Comparison of ENCODE assay signal across 28 mouse cellular contexts in genomic region chrX:50798571-50798970, GRCm38 (mm10). TPM values are rescaled to one million over a fixed set of nuclear protein-coding genes. Genes with fewer than 3 reads are reported as not detected.
A peak's percentile ranks its signal among the peaks of the same experiment; 100 is the strongest.
DNase-seq lines count a peak whose midpoint lies in the region; ATAC-seq lines count a peak whose summit lies in the region.
"Had no signal": no experiment of that assay in that cellular context is flagged by ENCODE, and none has a peak within 500 bp of the region (broad histone marks: within the 10 kb centered on the region; RNA-seq: fewer than 3 reads in every experiment).

No protein-coding gene starts in this region.

- no peaks in the 10 kb centered on the region for H3K9me3 ChIP-seq in forebrain, embryonic 10.5 days
- no peaks in the 10 kb centered on the region for H3K9me3 ChIP-seq in forebrain, embryonic 11.5 days (ENCODE audit: control insufficient read depth, low read length)
- no peaks in the 10 kb centered on the region for H3K9me3 ChIP-seq in hindbrain, embryonic 16.5 days (ENCODE audit: control insufficient read depth, low read length)
- H3K9me3 ChIP-seq in hindbrain, embryonic 10.5 days = no peaks in the 10 kb centered on the region
- no peaks in the 10 kb centered on the region for H3K9me3 ChIP-seq in midbrain, embryonic 16.5 days (replicated peaks; ENCODE audit: control insufficient read depth, low read length, poor library complexity, severe bottlenecking)
- H3K9me3 ChIP-seq: embryonic facial prominence, embryonic 15.5 days; heart, embryonic 12.5 days; limb, embryonic 15.5 days; liver, embryonic 15.5 days; neural tube, embryonic 13.5 days; stomach, embryonic 15.5 days had no signal

- H3K4me3 ChIP-seq in forebrain, embryonic 10.5 days = no peak overlapping the region
- H3K4me3 ChIP-seq in forebrain, embryonic 11.5 days (ENCODE audit: low read depth, low read length) = no peak overlapping the region
- H3K4me3 ChIP-seq in hindbrain, embryonic 16.5 days (ENCODE audit: low read length) = no peak overlapping the region
- H3K4me3 ChIP-seq in hindbrain, embryonic 10.5 days = no peak overlapping the region
- H3K4me3 ChIP-seq in midbrain, embryonic 16.5 days (ENCODE audit: low read depth, low read length) = no peak overlapping the region
- H3K4me3 ChIP-seq: embryonic facial prominence, embryonic 15.5 days; heart, embryonic 12.5 days; left cerebral cortex, adult 2 months; limb, embryonic 15.5 days; liver, embryonic 15.5 days; myocyte; neural tube, embryonic 13.5 days; stomach, embryonic 15.5 days had no signal

- no peaks in the 10 kb centered on the region for H3K36me3 ChIP-seq in forebrain, embryonic 10.5 days (replicated peaks)
- H3K36me3 ChIP-seq in forebrain, embryonic 11.5 days (ENCODE audit: control insufficient read depth, insufficient read depth, low read length) = no peaks in the 10 kb centered on the region
- no peaks in the 10 kb centered on the region for H3K36me3 ChIP-seq in hindbrain, embryonic 16.5 days (ENCODE audit: control insufficient read depth, insufficient read depth, low read length)
- no peaks in the 10 kb centered on the region for H3K36me3 ChIP-seq in hindbrain, embryonic 10.5 days
- H3K36me3 ChIP-seq in midbrain, embryonic 16.5 days (ENCODE audit: control insufficient read depth, insufficient read depth, low read length) = no peaks in the 10 kb centered on the region
- H3K36me3 ChIP-seq: embryonic facial prominence, embryonic 15.5 days; heart, embryonic 12.5 days; limb, embryonic 15.5 days; liver, embryonic 15.5 days; neural tube, embryonic 13.5 days; stomach, embryonic 15.5 days had no signal

- peaks cover 29% of the 10 kb centered on the region for H3K4me1 ChIP-seq in forebrain, embryonic 10.5 days
- H3K4me1 ChIP-seq in forebrain, embryonic 11.5 days (replicated peaks; ENCODE audit: control insufficient read depth, insufficient read depth, low read length) = no peaks in the 10 kb centered on the region
- H3K4me1 ChIP-seq in hindbrain, embryonic 16.5 days (ENCODE audit: control insufficient read depth, insufficient read depth, low read depth, low read length) = no peaks in the 10 kb centered on the region
- H3K4me1 ChIP-seq in hindbrain, embryonic 10.5 days (replicated peaks) = peaks cover 7% of the 10 kb centered on the region; the same call in 1 of the 2 replicates
- H3K4me1 ChIP-seq in midbrain, embryonic 16.5 days (ENCODE audit: control insufficient read depth, insufficient read depth, low read length) = no peaks in the 10 kb centered on the region; the same call in 1 of the 2 replicates
- H3K4me1 ChIP-seq: embryonic facial prominence, embryonic 15.5 days; limb, embryonic 15.5 days; liver, embryonic 15.5 days; neural tube, embryonic 13.5 days; stomach, embryonic 15.5 days had no signal

- peak; percentile 25 for DNase-seq in forebrain, embryonic 10.5 days (ENCODE audit: extremely low spot score, low spot score)
- DNase-seq in forebrain, embryonic 11.5 days (ENCODE audit: low spot score) = no peak
- no peak for DNase-seq in hindbrain, embryonic 10.5 days (ENCODE audit: low spot score)
- DNase-seq in embryo, embryonic 11 days = peak; percentile 24
- DNase-seq in left cerebral cortex, adult 18-20 months (ENCODE audit: low spot score in 2 of 2) = no peak
- no peak for DNase-seq in frontal cortex, postnatal 10 days (ENCODE audit: low spot score in 2 of 2)
- DNase-seq: adrenal gland, postnatal 36 days; cerebellum, adult 11 months; cerebellum, adult 9-11 months; gastrocnemius, postnatal 14 days; heart, adult 18-20 months; heart, postnatal 10 days; kidney, adult 18-20 months; layer of hippocampus, adult 9-11 months; lung, postnatal 4 days; right cerebral cortex, adult 18-20 months; thymus, postnatal 25 days had no signal

- ATAC-seq in forebrain, embryonic 11.5 days (replicated peaks; ENCODE audit: low FRiP score) = no peak
- ATAC-seq in hindbrain, embryonic 16.5 days = 0 out of 2 replicates have a peak, but pooled peaks have one; percentile 42
- 0 out of 2 replicates have a peak, but pooled peaks have one; percentile 28 for ATAC-seq in midbrain, embryonic 16.5 days

- no peak overlapping the region for H3K9ac ChIP-seq in forebrain, embryonic 11.5 days (ENCODE audit: low read length)
- no peak overlapping the region for H3K9ac ChIP-seq in hindbrain, embryonic 16.5 days (ENCODE audit: low read depth, low read length)
- no peak overlapping the region for H3K9ac ChIP-seq in midbrain, embryonic 16.5 days (ENCODE audit: low read depth, low read length)
- H3K9ac ChIP-seq: embryonic facial prominence, embryonic 15.5 days; heart, embryonic 12.5 days; limb, embryonic 15.5 days; liver, embryonic 15.5 days; neural tube, embryonic 13.5 days; stomach, embryonic 15.5 days had no signal

- H3K27ac ChIP-seq in forebrain, embryonic 10.5 days = no peak overlapping the region
- H3K27ac ChIP-seq in forebrain, embryonic 11.5 days (ENCODE audit: low read depth, low read length) = no peak overlapping the region
- no peak overlapping the region for H3K27ac ChIP-seq in hindbrain, embryonic 16.5 days (ENCODE audit: low read depth, low read length)
- no peak overlapping the region for H3K27ac ChIP-seq in hindbrain, embryonic 10.5 days
- H3K27ac ChIP-seq in midbrain, embryonic 16.5 days (ENCODE audit: low read length) = no peak overlapping the region
- H3K27ac ChIP-seq: embryonic facial prominence, embryonic 15.5 days; kidney, postnatal 0 days; left cerebral cortex, adult 2 months; limb, embryonic 15.5 days; liver, embryonic 15.5 days; neural tube, embryonic 13.5 days; stomach, embryonic 15.5 days had no signal

- peaks cover 84% of the 10 kb centered on the region for H3K27me3 ChIP-seq in forebrain, embryonic 10.5 days (ENCODE audit: poor library complexity, severe bottlenecking)
- no peaks in the 10 kb centered on the region; the same call in 1 of the 2 replicates for H3K27me3 ChIP-seq in forebrain, embryonic 11.5 days (ENCODE audit: control insufficient read depth, insufficient read depth, low read length)
- no peaks in the 10 kb centered on the region for H3K27me3 ChIP-seq in hindbrain, embryonic 16.5 days (replicated peaks; ENCODE audit: control insufficient read depth, insufficient read depth, low read length)
- H3K27me3 ChIP-seq in hindbrain, embryonic 10.5 days (ENCODE audit: insufficient read depth, poor library complexity, severe bottlenecking) = peaks cover 82% of the 10 kb centered on the region
- H3K27me3 ChIP-seq in midbrain, embryonic 16.5 days (ENCODE audit: control insufficient read depth, insufficient read depth, low read depth, low read length) = peaks cover 2% of the 10 kb centered on the region; the same call in 1 of the 2 replicates
- H3K27me3 ChIP-seq: heart, embryonic 12.5 days; liver, embryonic 15.5 days; neural tube, embryonic 13.5 days; stomach, embryonic 15.5 days had no signal

- no peak overlapping the region for H3K4me2 ChIP-seq in forebrain, embryonic 11.5 days (ENCODE audit: low read depth, low read length, severe bottlenecking)
- H3K4me2 ChIP-seq in hindbrain, embryonic 16.5 days (ENCODE audit: low read length) = no peak overlapping the region
- no peak overlapping the region for H3K4me2 ChIP-seq in midbrain, embryonic 16.5 days (ENCODE audit: low read length)
- H3K4me2 ChIP-seq: embryonic facial prominence, embryonic 15.5 days; heart, embryonic 12.5 days; limb, embryonic 15.5 days; liver, embryonic 15.5 days; neural tube, embryonic 13.5 days; stomach, embryonic 15.5 days had no signal

- 34% methylated on average over 10 of the region's 10 CpGs for WGBS in forebrain, embryonic 10.5 days
- 24% methylated on average over 10 of the region's 10 CpGs for WGBS in forebrain, embryonic 11.5 days
- 27% methylated on average over 10 of the region's 10 CpGs for WGBS in hindbrain, embryonic 16.5 days
- 47% methylated on average over 10 of the region's 10 CpGs for whole genome bisulfite sequencing in hindbrain, embryonic 10.5 days
- WGBS in midbrain, embryonic 16.5 days = 30% methylated on average over 10 of the region's 10 CpGs

RNA-seq across cellular contexts. Expression of gene Stk26, which starts 42.3 kb away (rescaled TPM):
- 5.4 and 5.8 TPM in 2 replicates for polyA plus RNA-seq in forebrain, embryonic 10.5 days (2016; fragmentation: Nextera tagmentation; extraction: Ambion mirVana)
- 2.0 and 3.0 TPM in 2 replicates for polyA plus RNA-seq in forebrain, embryonic 11.5 days (2014; fragmentation: Nextera tagmentation; extraction: Ambion mirVana)
- 0.50 and 0.95 TPM in 2 replicates for polyA plus RNA-seq in hindbrain, embryonic 16.5 days (2015; fragmentation: Nextera tagmentation; extraction: Ambion mirVana)
- polyA plus RNA-seq in hindbrain, embryonic 10.5 days (2016; fragmentation: Nextera tagmentation; extraction: Ambion mirVana) = 2.3 and 4.6 TPM in 2 replicates
- 0.60 and 0.90 TPM in 2 replicates for polyA plus RNA-seq in midbrain, embryonic 16.5 days (2015; fragmentation: Nextera tagmentation; extraction: Ambion mirVana)
- total RNA-seq in left cerebral cortex, adult 18-20 months (2021) = 1 to 10 TPM; 4.6 to 6.7 TPM
- polyA plus RNA-seq: myocyte had no signal

Comparison
In these comparisons a context has a peak if more than half of its experiments do, and no peak if none do; other contexts are left out.
1. DNase-seq: peak in forebrain, embryonic 10.5 days (single experiment) and embryo, embryonic 11 days (single experiment); none in forebrain, embryonic 11.5 days (single experiment), hindbrain, embryonic 10.5 days (single experiment), left cerebral cortex, adult 18-20 months (0 of 2) and frontal cortex, postnatal 10 days (0 of 2).